Mouse (Mus musculus) activated CD4-positive, CD25-positive, alpha-beta regulatory T cell, adult 4 months (primary cell): Measurements from ENCODE around the gene Vmn2r89. TPM values are rescaled to one million over a fixed set of nuclear protein-coding genes. Genes with fewer than 3 reads are reported as not detected.

ENCODE experiments used
- polyA plus RNA-seq, 2 experiments: library from polyadenylated mRNA; unstranded; fragments of 100-300 nt; shearing (Covaris generic); gene quantifications; one replicate each; pipeline ENCODE4 v1.2.1; 2017

Vmn2r89 gene
- polyA plus RNA-seq, 2 experiments from 2014 or later, result not detected

Other genes with a start within 250 kb of the Vmn2r89 start
- gene Ear14, start 248.5 kb upstream of the Vmn2r89 start, polyA plus RNA-seq, result not detected
- gene Rnase2a, start 195.7 kb upstream of the Vmn2r89 start, polyA plus RNA-seq, result not detected
- gene Gm7247, start 90.1 kb upstream of the Vmn2r89 start, polyA plus RNA-seq, result not detected
- not detected for gene Vmn2r88, start 41.0 kb upstream of the Vmn2r89 start, polyA plus RNA-seq
- gene Gm5622, start 100.9 kb downstream of the Vmn2r89 start, polyA plus RNA-seq, result under 1 TPM in 1 of 2 experiments, not detected in 1; 0.26 TPM
- not detected for gene Gm17175, start 122.2 kb downstream of the Vmn2r89 start, polyA plus RNA-seq
- not detected for gene Gm17174, start 140.3 kb downstream of the Vmn2r89 start, polyA plus RNA-seq
- not detected for gene Gm17078, start 159.5 kb downstream of the Vmn2r89 start, polyA plus RNA-seq
- gene Gm4181, start 183.8 kb downstream of the Vmn2r89 start, polyA plus RNA-seq, result not detected
- gene Gm17079, start 243.6 kb downstream of the Vmn2r89 start, polyA plus RNA-seq, result not detected